Comparison of ENCODE assay signal across 9 mouse cellular contexts in the genomic region with DNA sequence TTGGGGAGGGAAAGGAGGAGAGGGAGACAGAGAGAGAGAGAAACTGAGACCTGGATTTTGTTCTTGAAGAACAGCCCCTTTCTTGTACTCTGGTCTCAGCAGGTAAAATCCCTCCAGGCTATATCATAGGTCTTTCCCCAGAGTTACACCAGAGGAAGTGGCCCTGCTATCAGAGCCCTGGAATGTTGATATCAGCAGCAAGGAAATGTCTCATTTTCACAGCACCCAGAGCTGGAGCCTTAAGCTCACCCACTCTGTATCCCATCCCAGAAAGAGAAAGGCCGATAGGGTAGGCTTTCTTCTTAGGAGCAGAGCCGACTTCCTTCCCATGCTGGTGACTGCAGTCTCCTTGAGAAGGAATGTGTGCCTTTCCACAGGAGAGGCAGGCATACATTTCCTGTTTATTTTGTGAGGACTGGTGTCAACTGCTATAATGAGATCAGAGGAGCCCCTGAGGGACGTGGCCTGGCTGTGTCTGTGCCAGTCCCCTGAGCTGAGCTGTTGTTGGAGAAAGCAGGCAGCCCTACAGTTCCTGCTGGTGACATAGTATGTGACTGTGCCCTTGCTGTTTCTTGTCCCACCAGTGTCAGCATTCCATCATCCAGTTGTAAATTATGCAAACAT.
A peak's percentile ranks its signal among the peaks of the same experiment; 100 is the strongest.
DNase-seq lines count a peak whose midpoint lies in the region; ATAC-seq lines count a peak whose summit lies in the region.
"Had no signal": no experiment of that assay in that cellular context is flagged by ENCODE, and none has a peak within 500 bp of the region (broad histone marks: within the 10 kb centered on the region; RNA-seq: fewer than 3 reads in every experiment).

No protein-coding gene starts in this region.

- H3K9me3 ChIP-seq in heart, embryonic 13.5 days, result no peaks in the 10 kb centered on the region

- WGBS in heart, embryonic 13.5 days, result 8% methylated on average over 3 of the region's 3 CpGs

- peak; percentile 7; the same call in 1 of the 2 replicates for ATAC-seq in heart, embryonic 13.5 days (ENCODE audit: extremely low read depth, insufficient number of reproducible peaks, low FRiP score, low TSS enrichment)

- H3K36me3 ChIP-seq in heart, embryonic 13.5 days, result no peaks in the 10 kb centered on the region

- peak overlapping the region; percentile 97 for H3K27ac ChIP-seq in heart, embryonic 13.5 days (replicated peaks)

- H3K27me3 ChIP-seq in heart, embryonic 13.5 days (replicated peaks), result no peaks in the 10 kb centered on the region

- peak overlapping the region; percentile 45 for H3K9ac ChIP-seq in heart, embryonic 13.5 days

- peak; percentile 24 to 34 for DNase-seq in heart, adult 18-20 months
- no peak for DNase-seq in heart, postnatal 25 days (ENCODE audit: low spot score)
- DNase-seq in kidney, postnatal 25 days, result peak; percentile 25 to 57
- DNase-seq in lung, postnatal 4 days, result peak; percentile 47 to 81
- no peak for DNase-seq in adipocyte (ENCODE audit: low spot score)
- DNase-seq in spleen, postnatal 10 days (ENCODE audit: low spot score in 2 of 2), result no peak
- no peak for DNase-seq in left cerebral cortex, postnatal 14 days (ENCODE audit: low spot score in 2 of 2)

- no peak overlapping the region for H3K4me3 ChIP-seq in heart, embryonic 13.5 days
- H3K4me3 ChIP-seq: myocyte had no signal

- intact Hi-C loops in heart, postnatal 25 days (cut with DNase I), result loop anchor here (2.0 to 5.0 kb wide), 2 partner anchors 23 to 231 kb away; no protein-coding TSS in a partner anchor
- intact Hi-C loops in left cerebral cortex, postnatal 14 days (cut with DNase I), result loop anchor here (10.0 kb wide), 1 partner anchor 109 kb away; no protein-coding TSS in a partner anchor

- peak overlapping the region; percentile 29 for H3K4me2 ChIP-seq in heart, embryonic 13.5 days

- H3K4me1 ChIP-seq in heart, embryonic 13.5 days, result peaks cover 75% of the 10 kb centered on the region

Comparison
In these comparisons a context has a peak if more than half of its experiments do, and no peak if none do; other contexts are left out.
1. DNase-seq: peak in heart, adult 18-20 months (2 of 2), kidney, postnatal 25 days (2 of 2) and lung, postnatal 4 days (2 of 2); none in heart, postnatal 25 days (single experiment), adipocyte (single experiment), spleen, postnatal 10 days (0 of 2) and left cerebral cortex, postnatal 14 days (0 of 2).